ENCODE assay signal across 8 mouse cellular contexts in the genomic region with DNA sequence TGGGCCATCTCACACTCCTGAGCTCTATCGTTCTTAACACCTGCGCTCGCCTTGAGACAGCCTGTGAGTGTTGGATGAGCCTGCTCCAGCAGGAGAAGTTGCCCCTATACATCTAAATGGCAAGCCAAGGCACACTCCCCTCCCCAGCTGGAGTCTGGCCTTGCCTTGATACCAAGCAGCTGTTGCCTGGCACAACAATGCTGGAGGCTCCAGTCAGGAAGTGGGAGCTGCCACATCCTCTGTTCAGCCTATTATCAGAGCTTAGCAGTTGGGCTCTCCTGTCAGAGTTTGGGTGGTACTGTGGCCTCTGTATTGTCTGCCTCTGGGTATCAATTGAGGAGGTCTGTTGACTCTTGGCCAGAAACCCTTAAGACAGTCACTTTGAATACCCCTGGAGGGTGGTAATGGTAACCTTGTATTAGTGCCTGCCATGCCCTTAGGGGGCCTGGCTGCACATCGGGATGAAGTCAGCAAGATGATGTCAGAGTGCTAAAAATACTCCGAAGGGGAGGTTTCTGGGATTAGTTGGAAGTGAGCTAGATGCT.
DNase-seq lines count a peak whose midpoint lies in the region; ATAC-seq and TF ChIP-seq lines count a peak whose summit lies in the region.

No protein-coding gene starts in this region.

- peak; percentile 45; the same call in 1 of the 2 replicates for TF ChIP-seq EP300 in liver, embryonic 14.5 days (IDR thresholded peaks at IDR 0.05; ENCODE audit: low read depth)

- no peak overlapping the region for H3K27ac ChIP-seq in forebrain, embryonic 15.5 days (replicated peaks)
- no peak overlapping the region for H3K27ac ChIP-seq in forebrain, embryonic 11.5 days (ENCODE audit: low read depth, low read length)
- no peak overlapping the region for H3K27ac ChIP-seq in liver, embryonic 14.5 days

- DNase-seq in forebrain, embryonic 11.5 days (ENCODE audit: low spot score), result no peak
- peak; percentile 22 for DNase-seq in CD4-positive, CD25-positive, alpha-beta regulatory T cell, adult 2 months (ENCODE audit: low read depth, low spot score)
- DNase-seq in heart, adult 18-20 months, result peak; percentile 39 to 59
- peak in 1 of 3 experiments; percentile 20 for DNase-seq in liver, embryonic 14.5 days (ENCODE audit: low read depth in 3 of 3, low spot score in 3 of 3)
- DNase-seq in skeletal muscle tissue, adult 2 months (ENCODE audit: low read depth, low spot score), result peak; percentile 73
- no peak for DNase-seq in layer of hippocampus, adult 8-10 months (ENCODE audit: low spot score in 2 of 2)
- no peak for DNase-seq in adrenal gland, postnatal 4 days (ENCODE audit: low spot score in 2 of 2)

- H3K36me3 ChIP-seq in forebrain, embryonic 15.5 days, result no peaks in the 10 kb centered on the region
- no peaks in the 10 kb centered on the region for H3K36me3 ChIP-seq in forebrain, embryonic 11.5 days (ENCODE audit: control insufficient read depth, insufficient read depth, low read length)
- H3K36me3 ChIP-seq in liver, embryonic 14.5 days (replicated peaks; ENCODE audit: control insufficient read depth, insufficient read depth, low read depth), result no peaks in the 10 kb centered on the region

- no peaks in the 10 kb centered on the region for H3K27me3 ChIP-seq in forebrain, embryonic 15.5 days
- H3K27me3 ChIP-seq in forebrain, embryonic 11.5 days (ENCODE audit: control insufficient read depth, insufficient read depth, low read length), result no peaks in the 10 kb centered on the region
- H3K27me3 ChIP-seq in liver, embryonic 14.5 days (ENCODE audit: control insufficient read depth, insufficient read depth, low read length), result no peaks in the 10 kb centered on the region

- 46% methylated on average over 5 of the region's 5 CpGs for WGBS in forebrain, embryonic 15.5 days
- 67% methylated on average over 5 of the region's 5 CpGs for WGBS in forebrain, embryonic 11.5 days
- 11% methylated on average over 5 of the region's 5 CpGs for WGBS in liver, embryonic 14.5 days (ENCODE audit: insufficient replicate concordance)

- no peak for TF ChIP-seq CTCF in liver, embryonic 14.5 days (IDR thresholded peaks at IDR 0.05; ENCODE audit: low read depth)

- H3K4me2 ChIP-seq in forebrain, embryonic 15.5 days (replicated peaks), result no peak overlapping the region
- H3K4me2 ChIP-seq in forebrain, embryonic 11.5 days (ENCODE audit: low read depth, low read length, severe bottlenecking), result no peak overlapping the region
- no peak overlapping the region for H3K4me2 ChIP-seq in liver, embryonic 14.5 days (ENCODE audit: low read depth)

- H3K4me1 ChIP-seq in forebrain, embryonic 15.5 days, result peaks cover 6% of the 10 kb centered on the region
- H3K4me1 ChIP-seq in forebrain, embryonic 11.5 days (replicated peaks; ENCODE audit: control insufficient read depth, insufficient read depth, low read length), result no peaks in the 10 kb centered on the region; the same call in 1 of the 2 replicates
- H3K4me1 ChIP-seq in liver, embryonic 14.5 days (replicated peaks; ENCODE audit: control insufficient read depth in 2 of 2, insufficient read depth in 2 of 2, low read length in 1 of 2), result peaks cover 5 to 20% of the 10 kb centered on the region in 2 experiments; a peak in 3 of 4 replicates

- H3K4me3 ChIP-seq in forebrain, embryonic 15.5 days, result no peak overlapping the region
- no peak overlapping the region for H3K4me3 ChIP-seq in forebrain, embryonic 11.5 days (ENCODE audit: low read depth, low read length)
- no peak overlapping the region for H3K4me3 ChIP-seq in liver, embryonic 14.5 days (ENCODE audit: insufficient read depth in 1 of 2, low read depth in 2 of 2, low read length in 2 of 2)

- ATAC-seq in forebrain, embryonic 15.5 days (replicated peaks), result peak; percentile 23
- no peak for ATAC-seq in forebrain, embryonic 11.5 days (replicated peaks; ENCODE audit: low FRiP score)
- ATAC-seq in liver, embryonic 14.5 days (ENCODE audit: insufficient read depth), result peak; percentile 75

- H3K9ac ChIP-seq in forebrain, embryonic 15.5 days (replicated peaks), result no peak overlapping the region
- no peak overlapping the region for H3K9ac ChIP-seq in forebrain, embryonic 11.5 days (ENCODE audit: low read length)
- no peak overlapping the region for H3K9ac ChIP-seq in liver, embryonic 14.5 days (replicated peaks)

- no peaks in the 10 kb centered on the region for H3K9me3 ChIP-seq in forebrain, embryonic 15.5 days
- no peaks in the 10 kb centered on the region for H3K9me3 ChIP-seq in forebrain, embryonic 11.5 days (ENCODE audit: control insufficient read depth, low read length)
- H3K9me3 ChIP-seq in liver, embryonic 14.5 days (ENCODE audit: control insufficient read depth, low read length), result no peaks in the 10 kb centered on the region

Comparison
In these comparisons a context has a peak if more than half of its experiments do, and no peak if none do; other contexts are left out.
1. DNase-seq: peak in CD4-positive, CD25-positive, alpha-beta regulatory T cell, adult 2 months (single experiment), heart, adult 18-20 months (2 of 2) and skeletal muscle tissue, adult 2 months (single experiment); none in forebrain, embryonic 11.5 days (single experiment), layer of hippocampus, adult 8-10 months (0 of 2) and adrenal gland, postnatal 4 days (0 of 2).